Mouse (Mus musculus): ENCODE data around the gene Lims1. TPM values are rescaled to one million over a fixed set of nuclear protein-coding genes. Genes with fewer than 3 reads are reported as not detected.
"Not testable (repeated sequence)": the region's sequence is repeated elsewhere in the genome, so short reads cannot be mapped to it uniquely, and the experiment has no call there.

Lims1 gene
- total and polyA plus RNA-seq, 3 experiments: 25.6 to 155 (median 144) TPM

DNA sequence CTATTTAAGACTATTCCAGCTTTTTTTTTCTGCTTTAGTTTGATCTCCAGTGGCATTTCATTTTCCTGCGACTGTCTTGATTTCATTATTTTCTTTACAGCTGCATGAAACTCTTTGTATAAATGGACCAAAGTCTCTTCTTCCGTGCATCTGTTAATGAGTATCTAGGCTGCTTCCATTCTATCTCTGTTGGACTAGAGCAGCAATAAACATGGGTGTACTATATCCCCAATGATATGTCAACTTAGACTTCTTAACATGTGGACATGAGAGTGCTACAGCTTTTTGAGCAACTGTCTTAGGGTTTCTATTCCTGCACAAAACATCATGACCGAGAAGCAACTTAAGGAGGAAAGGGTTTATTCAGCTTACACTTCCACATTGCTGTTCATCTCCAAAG is 16.4 kb upstream of the Lims1 start:
- no peaks in the 10 kb centered on the region for H3K36me3 ChIP-seq (ENCODE audit: control insufficient read depth, insufficient read depth, low read length)
- H3K27me3 ChIP-seq (ENCODE audit: control insufficient read depth, insufficient read depth, low read length): no peaks in the 10 kb centered on the region
- no peak for TF ChIP-seq CTCF (IDR thresholded peaks at IDR 0.05)
- no peak for TF ChIP-seq EP300 (IDR thresholded peaks at IDR 0.05; ENCODE audit: insufficient read depth, low read depth, low read length)
- TF ChIP-seq POLR2A (IDR thresholded peaks at IDR 0.05; ENCODE audit: insufficient read depth, low read depth, low read length): no peak
- H3K27ac ChIP-seq: no peak overlapping the region
- no peaks in the 10 kb centered on the region for H3K4me1 ChIP-seq (ENCODE audit: control insufficient read depth, insufficient read depth, low read length)
- intact Hi-C loops (cut with DNase I): no loop called here
- no peak overlapping the region for H3K4me3 ChIP-seq
- no peak for DNase-seq
- WGBS: 88% methylated on average over 3 of the region's 3 CpGs
- no peak overlapping the region for H3K9ac ChIP-seq (ENCODE audit: low read depth, low read length)
- H3K79me2 ChIP-seq (replicated peaks; ENCODE audit: control insufficient read depth, insufficient read depth, low read length): no peaks in the 10 kb centered on the region

GRCm38 (mm10) chr10:58310791-58311190 is 12.5 kb upstream of the Lims1 start:
- H3K36me3 ChIP-seq (ENCODE audit: control insufficient read depth, insufficient read depth, low read length): no peaks in the 10 kb centered on the region
- H3K27me3 ChIP-seq (ENCODE audit: control insufficient read depth, insufficient read depth, low read length): no peaks in the 10 kb centered on the region
- H3K9ac ChIP-seq (ENCODE audit: low read depth, low read length): no peak overlapping the region
- H3K4me1 ChIP-seq (ENCODE audit: control insufficient read depth, insufficient read depth, low read length): no peaks in the 10 kb centered on the region
- no peak overlapping the region for H3K27ac ChIP-seq
- no peak overlapping the region for H3K4me3 ChIP-seq
- no peak for DNase-seq
- H3K79me2 ChIP-seq (replicated peaks; ENCODE audit: control insufficient read depth, insufficient read depth, low read length): no peaks in the 10 kb centered on the region
- intact Hi-C loops (cut with DNase I): no loop called here
- WGBS: 23% methylated on average over 1 of the region's 1 CpGs
- no peak for TF ChIP-seq POLR2A (IDR thresholded peaks at IDR 0.05; ENCODE audit: insufficient read depth, low read depth, low read length)

- no peaks in the 10 kb centered on the region for H3K4me1 ChIP-seq (ENCODE audit: control insufficient read depth, insufficient read depth, low read length)
- H3K79me2 ChIP-seq (replicated peaks; ENCODE audit: control insufficient read depth, insufficient read depth, low read length): no peaks in the 10 kb centered on the region
- peak; percentile 50 for TF ChIP-seq CTCF (IDR thresholded peaks at IDR 0.05)
- no peak for TF ChIP-seq EP300 (IDR thresholded peaks at IDR 0.05; ENCODE audit: insufficient read depth, low read depth, low read length)
- WGBS: 95% methylated on average over 5 of the region's 5 CpGs
- H3K36me3 ChIP-seq (ENCODE audit: control insufficient read depth, insufficient read depth, low read length): no peaks in the 10 kb centered on the region
- intact Hi-C loops (cut with DNase I): no loop called here
- no peaks in the 10 kb centered on the region for H3K27me3 ChIP-seq (ENCODE audit: control insufficient read depth, insufficient read depth, low read length)
- H3K27ac ChIP-seq: no peak overlapping the region
- DNase-seq: no peak
- no peak overlapping the region for H3K9ac ChIP-seq (ENCODE audit: low read depth, low read length)
- H3K4me3 ChIP-seq: no peak overlapping the region
Observed at GRCm38 (mm10) chr10:58312887-58313286, 10.4 kb upstream of the Lims1 start.

DNA sequence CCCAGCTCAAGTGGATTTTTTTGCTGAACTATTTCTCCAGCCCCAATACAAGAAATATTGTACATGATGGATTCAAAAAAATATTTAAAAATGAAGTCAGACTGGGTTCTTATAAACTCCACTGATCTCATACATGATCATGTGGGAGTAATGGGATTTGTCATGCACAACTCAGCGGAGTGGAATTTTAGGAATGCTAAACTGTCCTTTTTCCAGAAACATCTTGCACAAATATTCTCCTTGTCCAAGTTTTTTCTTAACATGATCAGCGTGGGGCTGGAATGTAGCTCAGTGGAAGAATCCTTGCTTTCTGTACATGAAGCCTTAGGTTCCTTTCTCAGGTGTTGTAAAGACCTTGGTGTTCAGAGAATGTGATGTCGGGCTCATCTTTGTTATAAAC is 2.4 kb upstream of the Lims1 start:
- 79% methylated on average over 3 of the region's 3 CpGs for WGBS
- peaks cover 1% of the 10 kb centered on the region for H3K4me1 ChIP-seq (ENCODE audit: control insufficient read depth, insufficient read depth, low read length)
- H3K79me2 ChIP-seq (replicated peaks; ENCODE audit: control insufficient read depth, insufficient read depth, low read length): no peaks in the 10 kb centered on the region
- TF ChIP-seq CTCF (IDR thresholded peaks at IDR 0.05): no peak
- TF ChIP-seq EP300 (IDR thresholded peaks at IDR 0.05; ENCODE audit: insufficient read depth, low read depth, low read length): no peak
- TF ChIP-seq POLR2A (IDR thresholded peaks at IDR 0.05; ENCODE audit: insufficient read depth, low read depth, low read length): no peak
- H3K27me3 ChIP-seq (ENCODE audit: control insufficient read depth, insufficient read depth, low read length): no peaks in the 10 kb centered on the region
- H3K36me3 ChIP-seq (ENCODE audit: control insufficient read depth, insufficient read depth, low read length): no peaks in the 10 kb centered on the region; the same call in 1 of the 2 replicates
- no peak overlapping the region for H3K4me3 ChIP-seq
- DNase-seq: no peak
- intact Hi-C loops (cut with DNase I): no loop called here
- H3K9ac ChIP-seq (ENCODE audit: low read depth, low read length): no peak overlapping the region
- H3K27ac ChIP-seq: no peak overlapping the region

GRCm38 (mm10) chr10:58322361-58323027 is 772 bp upstream of the Lims1 start:
- H3K9ac ChIP-seq (ENCODE audit: low read depth, low read length): peak overlapping the region; percentile 35
- H3K36me3 ChIP-seq (ENCODE audit: control insufficient read depth, insufficient read depth, low read length): no peaks in the 10 kb centered on the region; the same call in 1 of the 2 replicates
- peak overlapping the region; percentile 51 for H3K4me3 ChIP-seq
- H3K27me3 ChIP-seq (ENCODE audit: control insufficient read depth, insufficient read depth, low read length): no peaks in the 10 kb centered on the region
- no peaks in the 10 kb centered on the region for H3K79me2 ChIP-seq (replicated peaks; ENCODE audit: control insufficient read depth, insufficient read depth, low read length)
- H3K27ac ChIP-seq: peak overlapping the region; percentile 88
- peaks cover 5% of the 10 kb centered on the region for H3K4me1 ChIP-seq (ENCODE audit: control insufficient read depth, insufficient read depth, low read length)
- no peak for DNase-seq
- peak; percentile 79; the same call in 1 of the 2 replicates for TF ChIP-seq POLR2A (IDR thresholded peaks at IDR 0.05; ENCODE audit: insufficient read depth, low read depth, low read length)
- TF ChIP-seq CTCF (IDR thresholded peaks at IDR 0.05): no peak
- peak; percentile 92 for TF ChIP-seq EP300 (IDR thresholded peaks at IDR 0.05; ENCODE audit: insufficient read depth, low read depth, low read length)
- intact Hi-C loops (cut with DNase I): loop anchor here (2.0 kb wide), 1 partner anchor 32 kb away; no protein-coding TSS in a partner anchor
- WGBS: 19% methylated on average over 6 of the region's 6 CpGs

GRCm38 (mm10) chr10:58326271-58326670 is 3.0 kb downstream of the Lims1 start:
- no peaks in the 10 kb centered on the region; the same call in none of the 2 replicates for H3K36me3 ChIP-seq (ENCODE audit: control insufficient read depth, insufficient read depth, low read length)
- H3K9ac ChIP-seq (ENCODE audit: low read depth, low read length): no peak overlapping the region
- no peak for DNase-seq
- intact Hi-C loops (cut with DNase I): no loop called here
- no peaks in the 10 kb centered on the region for H3K27me3 ChIP-seq (ENCODE audit: control insufficient read depth, insufficient read depth, low read length)
- no peak for TF ChIP-seq EP300 (IDR thresholded peaks at IDR 0.05; ENCODE audit: insufficient read depth, low read depth, low read length)
- TF ChIP-seq POLR2A (IDR thresholded peaks at IDR 0.05; ENCODE audit: insufficient read depth, low read depth, low read length): no peak
- no peak for TF ChIP-seq CTCF (IDR thresholded peaks at IDR 0.05)
- peaks cover 8% of the 10 kb centered on the region for H3K4me1 ChIP-seq (ENCODE audit: control insufficient read depth, insufficient read depth, low read length)
- WGBS: 35% methylated on average over 3 of the region's 3 CpGs
- no peak overlapping the region; the same call in 1 of the 2 replicates for H3K27ac ChIP-seq
- H3K79me2 ChIP-seq (replicated peaks; ENCODE audit: control insufficient read depth, insufficient read depth, low read length): peaks cover 3% of the 10 kb centered on the region
- H3K4me3 ChIP-seq: no peak overlapping the region

- H3K79me2 ChIP-seq (replicated peaks; ENCODE audit: control insufficient read depth, insufficient read depth, low read length); H3K9ac ChIP-seq (ENCODE audit: low read depth, low read length); H3K27ac ChIP-seq; H3K4me3 ChIP-seq; H3K36me3 ChIP-seq (ENCODE audit: control insufficient read depth, insufficient read depth, low read length); H3K4me1 ChIP-seq (ENCODE audit: control insufficient read depth, insufficient read depth, low read length); H3K27me3 ChIP-seq (ENCODE audit: control insufficient read depth, insufficient read depth, low read length); DNase-seq; intact Hi-C loops (cut with DNase I): not testable (repeated sequence)
- 95% methylated on average over 6 of the region's 6 CpGs for WGBS
Observed at GRCm38 (mm10) chr10:58327836-58328235, 4.6 kb downstream of the Lims1 start.
